Mouse (Mus musculus): ENCODE data around the gene Josd2. TPM values are rescaled to one million over a fixed set of nuclear protein-coding genes. Genes with fewer than 3 reads are reported as not detected.
A peak's percentile ranks its signal among the peaks of the same experiment; 100 is the strongest.

Gene Josd2
- polyA plus RNA-seq, 1 experiment: 9.7 TPM

GRCm38 (mm10) chr7:44490281-44490680, 22.5 kb downstream of the Josd2 start:
- H3K27me3 ChIP-seq (ENCODE audit: control insufficient read depth, insufficient read depth, low read length, poor library complexity, severe bottlenecking): no peaks in the 10 kb centered on the region
- H3K4me3 ChIP-seq (ENCODE audit: low read depth, low read length): no peak overlapping the region
- no peak for TF ChIP-seq EP300 (IDR thresholded peaks at IDR 0.05; ENCODE audit: insufficient read depth, low read depth, low read length)
- TF ChIP-seq CTCF (IDR thresholded peaks at IDR 0.05; ENCODE audit: low read depth, low read length): no peak
- H3K36me3 ChIP-seq (ENCODE audit: control insufficient read depth, insufficient read depth, low read length, poor library complexity, severe bottlenecking): no peaks in the 10 kb centered on the region
- no peak overlapping the region for H3K27ac ChIP-seq (ENCODE audit: insufficient read depth, low read length)
- peaks cover 8% of the 10 kb centered on the region for H3K4me1 ChIP-seq (ENCODE audit: control insufficient read depth, insufficient read depth, low read length)
- no peaks in the 10 kb centered on the region for H3K9me3 ChIP-seq (replicated peaks; ENCODE audit: control insufficient read depth, insufficient read depth, low read length, poor library complexity, severe bottlenecking)
- no peak overlapping the region for H3K9ac ChIP-seq (ENCODE audit: low read depth, poor library complexity, severe bottlenecking)

DNA sequence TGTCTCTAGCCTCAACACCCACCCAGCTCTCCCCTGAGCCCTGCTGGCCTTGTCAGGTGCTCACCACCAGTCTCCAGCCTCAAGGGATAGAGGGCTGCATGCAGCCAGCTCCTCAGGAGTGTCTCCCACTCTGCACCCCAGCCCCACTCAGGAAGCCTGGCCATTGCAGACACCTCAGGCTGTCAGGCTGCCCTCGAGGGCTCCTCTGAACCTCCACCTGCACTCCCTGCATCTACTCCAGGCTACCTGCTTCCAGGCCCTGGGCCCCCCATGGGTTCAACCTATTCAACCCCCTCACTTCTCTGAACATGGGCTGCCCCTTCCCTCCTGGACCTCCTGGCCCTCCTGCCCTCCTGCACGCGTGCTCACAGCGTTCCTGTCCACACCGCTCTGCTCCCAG, 23.6 kb downstream of the Josd2 start:
- H3K9me3 ChIP-seq (replicated peaks; ENCODE audit: control insufficient read depth, insufficient read depth, low read length, poor library complexity, severe bottlenecking): no peaks in the 10 kb centered on the region
- no peak overlapping the region for H3K4me3 ChIP-seq (ENCODE audit: low read depth, low read length)
- no peaks in the 10 kb centered on the region for H3K36me3 ChIP-seq (ENCODE audit: control insufficient read depth, insufficient read depth, low read length, poor library complexity, severe bottlenecking)
- no peaks in the 10 kb centered on the region for H3K27me3 ChIP-seq (ENCODE audit: control insufficient read depth, insufficient read depth, low read length, poor library complexity, severe bottlenecking)
- H3K27ac ChIP-seq (ENCODE audit: insufficient read depth, low read length): no peak overlapping the region
- peaks cover 8% of the 10 kb centered on the region for H3K4me1 ChIP-seq (ENCODE audit: control insufficient read depth, insufficient read depth, low read length)
- no peak overlapping the region for H3K9ac ChIP-seq (ENCODE audit: low read depth, poor library complexity, severe bottlenecking)
- no peak for TF ChIP-seq CTCF (IDR thresholded peaks at IDR 0.05; ENCODE audit: low read depth, low read length)
- TF ChIP-seq POLR2A (IDR thresholded peaks at IDR 0.05; ENCODE audit: insufficient read depth, low read length): no peak
- no peak for TF ChIP-seq EP300 (IDR thresholded peaks at IDR 0.05; ENCODE audit: insufficient read depth, low read depth, low read length)

DNA sequence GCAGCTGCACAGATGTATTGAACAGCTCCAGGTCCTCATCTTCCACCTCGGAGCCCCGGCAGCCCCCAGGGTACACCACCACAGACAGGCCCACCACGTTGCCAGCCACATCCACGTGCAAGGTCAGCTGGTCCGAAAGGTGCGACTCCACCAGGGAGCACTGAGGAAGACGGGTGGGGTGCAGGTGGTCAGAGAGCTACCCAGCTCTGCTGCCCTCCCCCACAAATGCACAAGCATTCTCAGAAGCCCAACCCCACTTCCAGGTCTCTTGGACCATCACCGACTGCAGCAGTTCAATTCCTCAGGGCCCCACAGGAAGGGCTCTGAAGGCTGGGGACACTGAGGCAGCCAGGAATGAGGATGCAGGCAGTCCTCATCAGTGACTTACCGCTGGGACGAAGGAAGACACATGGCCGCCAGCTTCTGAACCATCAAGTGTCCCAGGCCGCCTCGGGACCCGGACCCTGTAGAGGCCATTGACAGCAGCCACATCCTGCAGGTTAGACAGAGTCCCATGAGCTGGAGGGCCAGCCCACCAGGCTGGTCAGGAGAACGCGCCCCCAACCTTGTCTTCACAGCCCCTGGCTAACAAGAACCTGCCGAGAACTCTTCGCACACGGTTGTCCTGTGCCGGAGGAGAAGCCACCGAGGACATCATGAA, 24.5 kb downstream of the Josd2 start:
- no peak overlapping the region for H3K4me3 ChIP-seq (ENCODE audit: low read depth, low read length)
- H3K36me3 ChIP-seq (ENCODE audit: control insufficient read depth, insufficient read depth, low read length, poor library complexity, severe bottlenecking): no peaks in the 10 kb centered on the region
- TF ChIP-seq CTCF (IDR thresholded peaks at IDR 0.05; ENCODE audit: low read depth, low read length): no peak
- no peak for TF ChIP-seq EP300 (IDR thresholded peaks at IDR 0.05; ENCODE audit: insufficient read depth, low read depth, low read length)
- no peak for TF ChIP-seq POLR2A (IDR thresholded peaks at IDR 0.05; ENCODE audit: insufficient read depth, low read length)
- H3K4me1 ChIP-seq (ENCODE audit: control insufficient read depth, insufficient read depth, low read length): no peaks in the 10 kb centered on the region
- no peak overlapping the region for H3K27ac ChIP-seq (ENCODE audit: insufficient read depth, low read length)
- no peaks in the 10 kb centered on the region for H3K27me3 ChIP-seq (ENCODE audit: control insufficient read depth, insufficient read depth, low read length, poor library complexity, severe bottlenecking)
- H3K9me3 ChIP-seq (replicated peaks; ENCODE audit: control insufficient read depth, insufficient read depth, low read length, poor library complexity, severe bottlenecking): no peaks in the 10 kb centered on the region
- no peak overlapping the region for H3K9ac ChIP-seq (ENCODE audit: low read depth, poor library complexity, severe bottlenecking)

DNA sequence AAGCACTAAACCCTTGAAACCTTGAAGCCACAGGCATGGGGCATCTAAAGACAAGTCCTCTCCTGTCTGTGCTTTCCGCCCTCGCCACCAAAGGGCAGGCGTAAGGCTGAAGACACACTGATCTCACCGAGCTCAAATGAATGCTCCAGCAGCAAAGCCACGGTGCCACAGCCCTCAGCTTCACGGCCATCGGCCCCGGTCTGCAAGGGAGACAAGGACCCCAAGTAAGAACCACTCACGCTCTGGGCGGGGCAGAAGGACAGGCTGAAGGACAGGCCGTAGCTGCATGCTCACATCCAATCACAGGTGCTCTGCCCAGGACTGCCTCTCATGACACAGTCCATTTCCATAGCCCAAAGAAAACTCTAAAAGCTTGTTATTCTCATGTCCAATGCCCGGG, 26.9 kb downstream of the Josd2 start:
- Histone ChIP-seq H3K36me3 (ENCODE audit: control insufficient read depth, insufficient read depth, low read length, poor library complexity, severe bottlenecking) (no peaks in the 10 kb centered on the region), H3K4me3 (ENCODE audit: low read depth, low read length) (peak overlapping the region; percentile 0; the same call in 1 of the 2 replicates), H3K27me3 (ENCODE audit: control insufficient read depth, insufficient read depth, low read length, poor library complexity, severe bottlenecking) (no peaks in the 10 kb centered on the region), H3K27ac (ENCODE audit: insufficient read depth, low read length) (no peak overlapping the region; the same call in 1 of the 2 replicates), H3K9ac (ENCODE audit: low read depth, poor library complexity, severe bottlenecking) (no peak overlapping the region), H3K4me1 (ENCODE audit: control insufficient read depth, insufficient read depth, low read length) (no peaks in the 10 kb centered on the region), H3K9me3 (replicated peaks; ENCODE audit: control insufficient read depth, insufficient read depth, low read length, poor library complexity, severe bottlenecking) (no peaks in the 10 kb centered on the region)
- TF ChIP-seq CTCF (IDR thresholded peaks at IDR 0.05; ENCODE audit: low read depth, low read length) (no peak), EP300 (IDR thresholded peaks at IDR 0.05; ENCODE audit: insufficient read depth, low read depth, low read length) (0 out of 2 replicates have a peak, but pooled peaks have one; percentile 8), POLR2A (IDR thresholded peaks at IDR 0.05; ENCODE audit: insufficient read depth, low read length) (no peak)

GRCm38 (mm10) chr7:44495086-44495485, 27.3 kb downstream of the Josd2 start:
- no peaks in the 10 kb centered on the region for H3K4me1 ChIP-seq (ENCODE audit: control insufficient read depth, insufficient read depth, low read length)
- TF ChIP-seq POLR2A (IDR thresholded peaks at IDR 0.05; ENCODE audit: insufficient read depth, low read length): no peak
- peak overlapping the region; percentile 80 for H3K9ac ChIP-seq (ENCODE audit: low read depth, poor library complexity, severe bottlenecking)
- no peaks in the 10 kb centered on the region for H3K9me3 ChIP-seq (replicated peaks; ENCODE audit: control insufficient read depth, insufficient read depth, low read length, poor library complexity, severe bottlenecking)
- H3K27ac ChIP-seq (ENCODE audit: insufficient read depth, low read length): peak overlapping the region; percentile 62
- peak overlapping the region; percentile 75 for H3K4me3 ChIP-seq (ENCODE audit: low read depth, low read length)
- no peaks in the 10 kb centered on the region for H3K36me3 ChIP-seq (ENCODE audit: control insufficient read depth, insufficient read depth, low read length, poor library complexity, severe bottlenecking)
- H3K27me3 ChIP-seq (ENCODE audit: control insufficient read depth, insufficient read depth, low read length, poor library complexity, severe bottlenecking): no peaks in the 10 kb centered on the region

- H3K4me1 ChIP-seq (ENCODE audit: control insufficient read depth, insufficient read depth, low read length): no peaks in the 10 kb centered on the region
- no peaks in the 10 kb centered on the region for H3K9me3 ChIP-seq (replicated peaks; ENCODE audit: control insufficient read depth, insufficient read depth, low read length, poor library complexity, severe bottlenecking)
- peak within 1 kb of the TSS; percentile 81 for H3K4me3 ChIP-seq (ENCODE audit: low read depth, low read length)
- peak within 1 kb of the TSS; percentile 81 for H3K27ac ChIP-seq (ENCODE audit: insufficient read depth, low read length)
- peak; percentile 89 for TF ChIP-seq POLR2A (IDR thresholded peaks at IDR 0.05; ENCODE audit: insufficient read depth, low read length)
- TF ChIP-seq CTCF (IDR thresholded peaks at IDR 0.05; ENCODE audit: low read depth, low read length): no peak
- TF ChIP-seq EP300 (IDR thresholded peaks at IDR 0.05; ENCODE audit: insufficient read depth, low read depth, low read length): no peak
- no peaks in the 10 kb centered on the region for H3K36me3 ChIP-seq (ENCODE audit: control insufficient read depth, insufficient read depth, low read length, poor library complexity, severe bottlenecking)
- peak within 1 kb of the TSS; percentile 80 for H3K9ac ChIP-seq (ENCODE audit: low read depth, poor library complexity, severe bottlenecking)
- no peaks in the 10 kb centered on the region for H3K27me3 ChIP-seq (ENCODE audit: control insufficient read depth, insufficient read depth, low read length, poor library complexity, severe bottlenecking)
Observed at GRCm38 (mm10) chr7:44495992-44496770, 28.4 kb downstream of the Josd2 start, which contains the start of the genes Emc10 and Fam71e1. Emc10 (minus strand) TSS chr7:44496529. Fam71e1 (plus strand) TSS chr7:44496581.
